Mouse (Mus musculus) G1E (cell line): Measurements from ENCODE around the gene Olfr1214.

Experiments used
- CTCF ChIP-seq: IDR thresholded peaks from 2 replicates; pipeline ENCODE4 v1.5.1; 2012; ENCODE audit warnings: low read depth, low read length, inconsistent platforms, mixed read lengths
- GATA1 ChIP-seq: IDR thresholded peaks from 2 replicates; pipeline ENCODE4 v1.6.1; 2012; ENCODE audit warnings: borderline replicate concordance, low read length, inconsistent platforms, mixed read lengths
- TAL1 ChIP-seq: conservative IDR thresholded peaks from 2 replicates; pipeline ENCODE4 v1.6.1; 2012; ENCODE audit warnings: low read depth, low read length, inconsistent platforms, mixed read lengths

DNA sequence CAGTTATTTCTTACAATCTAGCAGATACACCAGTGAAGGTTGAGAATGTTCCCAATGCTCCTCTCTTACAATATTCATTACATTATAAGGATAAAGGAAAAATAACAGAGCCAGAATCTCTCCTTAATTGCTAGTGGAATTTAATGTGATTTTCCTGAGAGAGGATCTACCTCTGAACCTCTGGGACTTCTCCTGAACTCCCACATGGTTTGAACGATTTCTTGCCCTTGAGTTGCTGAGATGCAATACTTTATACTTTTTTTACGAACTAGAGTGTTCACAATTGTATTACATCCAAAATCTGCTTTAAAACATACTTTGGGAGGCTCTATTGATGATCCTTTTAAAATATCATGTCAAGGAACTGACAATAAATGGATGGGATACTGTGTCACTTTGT is 14.4 kb upstream of the Olfr1214 start, which contains the start of gene Olfr1215:
- no peak for TF ChIP-seq CTCF
- no peak for TF ChIP-seq GATA1
- TF ChIP-seq TAL1 = no peak
